Mouse (Mus musculus) small intestine, adult 10 weeks (tissue): ENCODE measurements around the gene Selenot. TPM values are rescaled to one million over a fixed set of nuclear protein-coding genes. Genes with fewer than 3 reads are reported as not detected.

Experiments used
- polyA plus RNA-seq: library from polyadenylated mRNA; stranded (reverse); fragments of 350-450 nt; fragmentation: Illumina TruSeq; extraction: RNeasy Lipid Tissue Mini Kit (QIAGEN cat#74804); gene quantifications from one replicate; pipeline ENCODE4 v1.2.3, GENCODE M21; 2014; ENCODE audit warnings: low replicate concordance

The Selenot gene
- 403 TPM for polyA plus RNA-seq

GRCm38 (mm10) chr3:58576137-58577066, at the start of gene Selenot:
Gene Selenot (plus strand): TSS chr3:58576636.

DNA sequence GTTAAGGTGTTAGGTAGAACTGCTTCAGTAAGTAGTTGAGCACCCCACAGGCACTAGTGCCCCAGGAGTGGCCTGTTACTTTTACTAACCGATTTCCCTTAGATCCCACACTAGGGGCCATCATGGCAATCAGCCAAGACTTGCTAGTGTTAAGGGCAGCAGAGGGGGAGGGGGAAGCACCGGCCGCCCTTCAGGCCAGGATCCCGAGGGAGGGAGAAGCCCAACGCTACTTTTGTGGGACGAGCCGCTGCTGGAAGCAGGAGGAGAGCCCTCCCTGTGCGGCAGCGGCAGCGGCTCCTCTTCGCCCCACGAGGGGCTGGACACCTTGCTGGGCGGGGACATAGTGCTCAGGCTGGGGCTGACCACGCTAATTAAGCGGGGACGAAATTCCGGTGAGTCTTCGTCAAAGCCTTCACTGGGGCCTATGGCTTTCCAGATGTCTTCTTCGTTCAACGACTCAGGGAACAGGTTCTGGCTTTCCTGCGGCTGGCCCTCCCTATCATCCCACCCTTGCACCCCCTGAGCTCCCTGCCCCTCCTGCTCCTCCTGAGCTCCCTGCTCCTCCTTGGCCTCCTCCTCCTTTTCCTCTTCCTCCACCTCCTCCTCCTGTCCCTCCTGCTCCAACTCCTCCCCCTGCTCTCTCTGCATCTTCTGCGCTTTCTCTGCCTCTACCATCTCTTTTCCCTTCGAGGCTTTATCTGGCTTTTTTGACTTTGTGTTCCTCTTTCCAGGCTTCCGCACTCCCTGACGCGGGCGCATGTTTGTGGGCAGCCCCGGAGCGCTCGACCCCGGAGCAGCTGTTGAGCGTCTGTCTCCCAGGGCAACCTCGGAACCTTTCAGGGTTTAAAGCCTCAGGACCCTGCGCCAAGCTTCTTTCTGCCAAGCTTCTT, 60.2 kb downstream of the Selenot start, which contains the start of gene Erich6:
TSS of gene Erich6 (minus strand) at position 802 of the 890 bp plus-strand sequence.

Other genes with a start within 250 kb of the Selenot start
- 32.7 TPM for gene Tsc22d2, start 161.9 kb upstream of the Selenot start, polyA plus RNA-seq
- 171 TPM for gene Eif2a, start 50.8 kb upstream of the Selenot start, polyA plus RNA-seq
- gene Serp1, start 50.7 kb upstream of the Selenot start, polyA plus RNA-seq = 427 TPM
- not detected for gene Erich6, start 60.6 kb downstream of the Selenot start, polyA plus RNA-seq
- gene Siah2, start 115.8 kb downstream of the Selenot start, polyA plus RNA-seq = 4.6 TPM
- gene Mindy4b-ps, start 245.7 kb downstream of the Selenot start, polyA plus RNA-seq = not detected